Mouse (Mus musculus) MEL (cell line): ENCODE results near the gene Myo18b. TPM values are rescaled to one million over a fixed set of nuclear protein-coding genes. Genes with fewer than 3 reads are reported as not detected.

Experiments used
- DNase-seq: peaks from one replicate; pipeline ENCODE4 v3.0.0; 2011; ENCODE audit warnings: low read depth, low spot score
- H3K27ac ChIP-seq: 2 replicates; pipeline ENCODE4 v1.5.1; 2012; ENCODE audit warnings: low read depth, mild to moderate bottlenecking, control low read depth, low read length, moderate library complexity; ENCODE audit not compliant: control insufficient read depth
- H3K27me3 ChIP-seq, 2 experiments: fragments of 150-350 bp in 1 of 2; sonication (generic) in 1 of 2; 2 replicates each; pipeline ENCODE4 v1.6.1; 2012; ENCODE audit warnings: low read length in 2 of 2, mild to moderate bottlenecking in 2 of 2, improper control_type of control experiment in 1 of 2, moderate library complexity in 1 of 2; ENCODE audit not compliant: insufficient read depth in 2 of 2, control insufficient read depth in 1 of 2
- H3K36me3 ChIP-seq, 2 experiments: 2 replicates each; pipeline ENCODE4 v1.6.1; 2012 to 2014; ENCODE audit warnings: low read length in 2 of 2, improper control_type of control experiment in 1 of 2, inconsistent platforms in 1 of 2, mild to moderate bottlenecking in 1 of 2; ENCODE audit not compliant: insufficient read depth in 2 of 2, control insufficient read depth in 1 of 2
- H3K4me1 ChIP-seq, 2 experiments: fragments of 150-350 bp in 1 of 2; sonication (generic) in 1 of 2; 2 replicates each; pipeline ENCODE4 v1.6.1; 2012; ENCODE audit warnings: low read length in 2 of 2, improper control_type of control experiment in 1 of 2, mild to moderate bottlenecking in 1 of 2; ENCODE audit not compliant: insufficient read depth in 2 of 2, control insufficient read depth in 1 of 2
- H3K4me3 ChIP-seq, 2 experiments: fragments of 150-350 bp in 1 of 2; sonication (generic) in 1 of 2; 2 replicates each; pipeline ENCODE4 v1.5.1; 2012; ENCODE audit warnings: low read depth in 2 of 2, low read length in 2 of 2, mild to moderate bottlenecking in 2 of 2, moderate library complexity in 2 of 2, control low read depth in 1 of 2, improper control_type of control experiment in 1 of 2; ENCODE audit not compliant: control insufficient read depth in 1 of 2, insufficient read depth in 1 of 2
- H3K79me2 ChIP-seq: 2 replicates; pipeline ENCODE4 v1.6.1; 2012; ENCODE audit warnings: mild to moderate bottlenecking, low read length, moderate library complexity; ENCODE audit not compliant: control insufficient read depth, poor library complexity, insufficient read depth
- H3K9ac ChIP-seq: 2 replicates; pipeline ENCODE4 v1.6.1; 2012; ENCODE audit warnings: low read depth, mild to moderate bottlenecking, control low read depth, low read length, moderate library complexity; ENCODE audit not compliant: control insufficient read depth, poor library complexity, severe bottlenecking
- H3K9me3 ChIP-seq: fragments of 150-350 bp; sonication (generic); replicated peaks from 2 replicates; pipeline ENCODE4 v1.6.1; 2012; ENCODE audit warnings: mild to moderate bottlenecking, low read length, improper control_type of control experiment, moderate library complexity; ENCODE audit not compliant: insufficient read depth
- CTCF ChIP-seq, 3 experiments: IDR thresholded peaks in 2 of 3; conservative IDR thresholded peaks in 1 of 3; 2 replicates each; pipeline ENCODE4 v1.5.1; 2011 to 2012; ENCODE audit warnings: low read length in 3 of 3, low read depth in 2 of 3, mild to moderate bottlenecking in 2 of 3, improper control_type of control experiment in 1 of 3, inconsistent platforms in 1 of 3, mixed read lengths in 1 of 3, moderate library complexity in 1 of 3; ENCODE audit not compliant: control insufficient read depth in 1 of 3, insufficient read depth in 1 of 3, poor library complexity in 1 of 3, severe bottlenecking in 1 of 3
- ELF1 ChIP-seq: IDR thresholded peaks from 2 replicates; pipeline ENCODE4 v1.6.1; 2014; ENCODE audit warnings: low read depth, mild to moderate bottlenecking, inconsistent platforms, low read length, improper control_type of control experiment, moderate library complexity
- MAX ChIP-seq: IDR thresholded peaks from 2 replicates; pipeline ENCODE4 v1.6.1; 2011; ENCODE audit warnings: low read length, improper control_type of control experiment
- MXI1 ChIP-seq: IDR thresholded peaks from 2 replicates; pipeline ENCODE4 v1.6.1; 2011; ENCODE audit warnings: mild to moderate bottlenecking, low read depth, low read length, improper control_type of control experiment
- MYC ChIP-seq: IDR thresholded peaks from 2 replicates; pipeline ENCODE4 v1.6.1; 2011; ENCODE audit warnings: low read depth, mild to moderate bottlenecking, low read length, improper control_type of control experiment, moderate library complexity
- NELFE ChIP-seq: IDR thresholded peaks from 2 replicates; pipeline ENCODE4 v1.6.1; 2011; ENCODE audit warnings: low read depth, low read length, improper control_type of control experiment
- NRF1 ChIP-seq: IDR thresholded peaks from 2 replicates; pipeline ENCODE4 v1.6.1; 2014; ENCODE audit warnings: low read depth, mild to moderate bottlenecking, inconsistent platforms, low read length, improper control_type of control experiment, moderate library complexity; ENCODE audit not compliant: poor library complexity, insufficient read depth, severe bottlenecking
- POLR2A ChIP-seq, 2 experiments: IDR thresholded peaks; 2 replicates each; pipeline ENCODE4 v1.6.1; 2011 to 2012; ENCODE audit warnings: low read length in 2 of 2, mild to moderate bottlenecking in 2 of 2, control low read depth in 1 of 2, improper control_type of control experiment in 1 of 2, low read depth in 1 of 2, moderate library complexity in 1 of 2; ENCODE audit not compliant: control insufficient read depth in 1 of 2, insufficient read depth in 1 of 2, poor library complexity in 1 of 2
- POLR2AphosphoS2 ChIP-seq: IDR thresholded peaks from 2 replicates; pipeline ENCODE4 v1.6.1; 2011; ENCODE audit warnings: low read length, improper control_type of control experiment
- POLR2AphosphoS5 ChIP-seq: IDR thresholded peaks from 2 replicates; pipeline ENCODE4 v1.6.1; 2012; ENCODE audit warnings: low read depth, borderline replicate concordance, mild to moderate bottlenecking, inconsistent platforms, low read length, moderate library complexity, mixed read lengths
- RAD21 ChIP-seq: IDR thresholded peaks from 2 replicates; pipeline ENCODE4 v1.6.1; 2011; ENCODE audit warnings: mild to moderate bottlenecking, low read depth, low read length, improper control_type of control experiment
- SMC3 ChIP-seq: IDR thresholded peaks from 2 replicates; pipeline ENCODE4 v1.6.1; 2011; ENCODE audit warnings: low read depth, low read length, improper control_type of control experiment
- UBTF ChIP-seq: IDR thresholded peaks from 2 replicates; pipeline ENCODE4 v1.6.1; 2012; ENCODE audit warnings: low read depth, mild to moderate bottlenecking, inconsistent platforms, low read length, improper control_type of control experiment, moderate library complexity, borderline replicate concordance; ENCODE audit not compliant: insufficient read depth
- ZC3H11A ChIP-seq: IDR thresholded peaks from 2 replicates; pipeline ENCODE4 v1.6.1; 2012; ENCODE audit warnings: low read depth, mild to moderate bottlenecking, inconsistent platforms, low read length, improper control_type of control experiment
- ZKSCAN1 ChIP-seq: IDR thresholded peaks from 2 replicates; pipeline ENCODE4 v1.6.1; 2012; ENCODE audit warnings: low read depth, mild to moderate bottlenecking, inconsistent platforms, low read length, improper control_type of control experiment, moderate library complexity
- ZMIZ1 ChIP-seq: IDR thresholded peaks from 2 replicates; pipeline ENCODE4 v1.6.1; 2012; ENCODE audit warnings: low read depth, mild to moderate bottlenecking, inconsistent platforms, low read length, improper control_type of control experiment, moderate library complexity
- ZNF384 ChIP-seq: IDR thresholded peaks from 2 replicates; pipeline ENCODE4 v1.6.1; 2012; ENCODE audit warnings: low read depth, mild to moderate bottlenecking, inconsistent platforms, low read length, improper control_type of control experiment
- polyA plus RNA-seq, 2 experiments: library from polyadenylated mRNA; stranded (reverse) in 1 of 2; unstranded in 1 of 2; fragments of >175 nt in 1 of 2; fragments of >200 nt in 1 of 2; gene quantifications; 2 replicates each; pipeline versions ENCODE4 v1.2.1 to v1.2.4; 2012; ENCODE audit warnings: low replicate concordance in 2 of 2, low read depth in 1 of 2; ENCODE audit not compliant: insufficient read length in 2 of 2, insufficient read depth in 1 of 2, missing spikeins in 1 of 2
- total RNA-seq: library from RNA; depleted of rRNA; stranded (reverse); fragments of 300-350 nt; gene quantifications from 2 replicates; pipeline ENCODE4 v1.2.3, GENCODE M21; 2012

The Myo18b gene
- total and polyA plus RNA-seq, 3 experiments, result not detected

DNA sequence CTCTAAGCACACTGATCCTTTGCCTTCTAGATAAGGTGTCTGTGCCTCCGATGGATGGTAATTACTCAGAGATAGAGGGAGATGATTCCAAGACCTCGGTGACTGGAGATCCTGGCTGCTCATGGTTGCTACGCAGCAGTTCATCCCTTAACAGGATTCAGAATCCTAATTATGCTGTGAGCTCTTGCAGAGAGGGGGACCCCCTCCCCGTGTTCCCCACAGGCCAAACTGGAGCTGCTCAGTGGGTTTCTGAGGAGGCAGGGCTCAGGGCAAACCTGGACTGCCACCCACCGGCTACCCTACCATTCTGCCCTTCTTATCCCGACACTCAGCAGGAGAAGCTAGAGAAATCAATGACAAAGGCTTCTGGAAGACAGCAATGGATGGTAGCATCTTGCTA lies 54.3 kb downstream of the Myo18b start:
- Histone ChIP-seq H3K4me3 (no peak overlapping the region), H3K36me3 (no peaks in the 10 kb centered on the region), H3K79me2 (no peaks in the 10 kb centered on the region), H3K4me1 (no peaks in the 10 kb centered on the region), H3K9me3 (no peaks in the 10 kb centered on the region), H3K9ac (no peak overlapping the region), H3K27me3 (no peaks in the 10 kb centered on the region), H3K27ac (no peak overlapping the region)
- no peak for TF ChIP-seq ZMIZ1
- no peak for TF ChIP-seq MXI1
- TF ChIP-seq RAD21, result no peak
- TF ChIP-seq ZKSCAN1, result no peak
- no peak for TF ChIP-seq ZC3H11A
- no peak for TF ChIP-seq NELFE
- no peak for TF ChIP-seq UBTF
- TF ChIP-seq NRF1, result no peak
- TF ChIP-seq POLR2AphosphoS5, result no peak
- no peak for TF ChIP-seq SMC3
- TF ChIP-seq POLR2A (IDR thresholded peaks at IDR 0.05; ENCODE audit: control insufficient read depth in 1 of 2, insufficient read depth in 1 of 2, low read depth in 1 of 2, low read length in 2 of 2, poor library complexity in 1 of 2), result no peak
- TF ChIP-seq ZNF384, result no peak
- DNase-seq, result no peak

DNA sequence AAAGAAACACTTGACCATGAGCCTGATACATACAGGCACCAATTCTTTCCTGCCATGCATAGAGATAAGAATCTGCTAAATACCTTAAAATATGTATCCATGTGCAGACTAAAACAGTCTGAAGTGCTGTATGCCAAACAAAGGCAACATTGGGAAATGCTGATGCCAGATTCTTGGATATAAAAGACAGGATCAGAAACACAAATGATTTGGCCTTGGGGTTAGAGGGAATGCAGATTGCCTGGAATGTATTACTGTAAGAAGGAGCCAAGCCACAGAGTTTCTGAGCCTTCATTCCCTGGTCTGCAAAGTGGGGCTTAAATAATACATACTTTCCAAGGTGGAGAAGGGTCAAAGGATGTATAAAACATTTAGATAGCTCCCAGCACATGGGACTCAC lies 61.3 kb downstream of the Myo18b start:
- Histone ChIP-seq H3K27ac (no peak overlapping the region), H3K36me3 (no peaks in the 10 kb centered on the region), H3K4me3 (no peak overlapping the region), H3K4me1 (no peaks in the 10 kb centered on the region), H3K9me3 (no peaks in the 10 kb centered on the region), H3K27me3 (no peaks in the 10 kb centered on the region), H3K9ac (no peak overlapping the region), H3K79me2 (no peaks in the 10 kb centered on the region)
- TF ChIP-seq ZNF384, result no peak
- TF ChIP-seq ELF1, result no peak
- no peak for DNase-seq

DNA sequence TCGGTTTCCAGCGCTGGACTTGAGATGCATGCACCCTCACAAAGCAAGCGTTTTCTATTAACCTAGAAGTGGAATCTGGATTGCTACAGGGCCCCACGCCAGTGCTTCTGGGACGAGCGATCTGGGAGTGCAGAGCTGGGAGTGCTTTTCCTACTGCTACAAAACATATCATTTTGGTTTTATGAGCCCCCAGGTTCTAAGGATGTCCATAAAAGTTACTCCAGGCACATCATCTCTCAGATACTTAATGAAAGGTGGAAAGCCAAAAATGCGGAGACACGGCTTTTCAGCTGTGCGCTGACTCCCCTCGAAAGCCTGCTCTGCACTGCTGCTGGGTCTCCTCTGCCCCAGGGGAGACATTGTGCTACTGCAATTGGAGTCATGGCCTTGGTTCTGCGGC lies 62.3 kb downstream of the Myo18b start:
- H3K9ac ChIP-seq, result no peak overlapping the region
- H3K27ac ChIP-seq, result no peak overlapping the region
- no peaks in the 10 kb centered on the region for H3K9me3 ChIP-seq
- no peak overlapping the region for H3K4me3 ChIP-seq
- TF ChIP-seq MYC (no peak), ZNF384 (no peak), CTCF (IDR thresholded peaks at IDR 0.05 in 2 of 3, conservative IDR thresholded peaks at IDR 0.05 in 1 of 3; ENCODE audit: control insufficient read depth in 1 of 3, insufficient read depth in 1 of 3, low read depth in 2 of 3, low read length in 3 of 3, poor library complexity in 1 of 3, severe bottlenecking in 1 of 3) (no peak), MAX (no peak), POLR2AphosphoS2 (no peak)
- no peaks in the 10 kb centered on the region for H3K4me1 ChIP-seq
- H3K36me3 ChIP-seq, result no peaks in the 10 kb centered on the region
- DNase-seq, result no peak
- H3K79me2 ChIP-seq, result no peaks in the 10 kb centered on the region
- H3K27me3 ChIP-seq, result no peaks in the 10 kb centered on the region
